Mouse (Mus musculus): ENCODE measurements around the gene Fastk. TPM values are rescaled to one million over a fixed set of nuclear protein-coding genes. Genes with fewer than 3 reads are reported as not detected.

Gene Fastk
- polyA plus RNA-seq, 1 experiment = 291 TPM

- no peak for DNase-seq
- no peak for TF ChIP-seq POLR2A (IDR thresholded peaks at IDR 0.05; ENCODE audit: low read depth, low read length)
- TF ChIP-seq CTCF (conservative IDR thresholded peaks at IDR 0.05; ENCODE audit: insufficient read depth, insufficient read length, low read depth, low read length) = no peak
- Histone ChIP-seq H3K36me3 (ENCODE audit: control insufficient read depth, insufficient read depth, low read length) (no peaks in the 10 kb centered on the region), H3K4me1 (ENCODE audit: control insufficient read depth, insufficient read depth, low read length) (no peaks in the 10 kb centered on the region), H3K27ac (ENCODE audit: insufficient read depth, low read depth, low read length) (no peak overlapping the region), H3K4me3 (ENCODE audit: insufficient read depth, low read depth, low read length) (no peak overlapping the region), H3K27me3 (replicated peaks; ENCODE audit: control insufficient read depth, insufficient read depth, low read length) (no peaks in the 10 kb centered on the region)
- WGBS = 65% methylated on average over 2 of the region's 2 CpGs
These were observed 35.6 kb downstream of the Fastk start for GRCm38 (mm10) chr5:24409466-24409865.

GRCm38 (mm10) chr5:24408651-24409050 lies 36.4 kb downstream of the Fastk start:
- TF ChIP-seq CTCF (conservative IDR thresholded peaks at IDR 0.05; ENCODE audit: insufficient read depth, insufficient read length, low read depth, low read length) (no peak), POLR2A (IDR thresholded peaks at IDR 0.05; ENCODE audit: low read depth, low read length) (no peak)
- peak; percentile 34 for DNase-seq
- Histone ChIP-seq H3K4me3 (ENCODE audit: insufficient read depth, low read depth, low read length) (no peak overlapping the region), H3K36me3 (ENCODE audit: control insufficient read depth, insufficient read depth, low read length) (no peaks in the 10 kb centered on the region), H3K27me3 (replicated peaks; ENCODE audit: control insufficient read depth, insufficient read depth, low read length) (no peaks in the 10 kb centered on the region), H3K27ac (ENCODE audit: insufficient read depth, low read depth, low read length) (no peak overlapping the region), H3K4me1 (ENCODE audit: control insufficient read depth, insufficient read depth, low read length) (no peaks in the 10 kb centered on the region)
- 66% methylated on average over 13 of the region's 13 CpGs for WGBS

GRCm38 (mm10) chr5:24405389-24405876 lies 39.7 kb downstream of the Fastk start:
- WGBS = 75% methylated on average over 3 of the region's 3 CpGs

DNA sequence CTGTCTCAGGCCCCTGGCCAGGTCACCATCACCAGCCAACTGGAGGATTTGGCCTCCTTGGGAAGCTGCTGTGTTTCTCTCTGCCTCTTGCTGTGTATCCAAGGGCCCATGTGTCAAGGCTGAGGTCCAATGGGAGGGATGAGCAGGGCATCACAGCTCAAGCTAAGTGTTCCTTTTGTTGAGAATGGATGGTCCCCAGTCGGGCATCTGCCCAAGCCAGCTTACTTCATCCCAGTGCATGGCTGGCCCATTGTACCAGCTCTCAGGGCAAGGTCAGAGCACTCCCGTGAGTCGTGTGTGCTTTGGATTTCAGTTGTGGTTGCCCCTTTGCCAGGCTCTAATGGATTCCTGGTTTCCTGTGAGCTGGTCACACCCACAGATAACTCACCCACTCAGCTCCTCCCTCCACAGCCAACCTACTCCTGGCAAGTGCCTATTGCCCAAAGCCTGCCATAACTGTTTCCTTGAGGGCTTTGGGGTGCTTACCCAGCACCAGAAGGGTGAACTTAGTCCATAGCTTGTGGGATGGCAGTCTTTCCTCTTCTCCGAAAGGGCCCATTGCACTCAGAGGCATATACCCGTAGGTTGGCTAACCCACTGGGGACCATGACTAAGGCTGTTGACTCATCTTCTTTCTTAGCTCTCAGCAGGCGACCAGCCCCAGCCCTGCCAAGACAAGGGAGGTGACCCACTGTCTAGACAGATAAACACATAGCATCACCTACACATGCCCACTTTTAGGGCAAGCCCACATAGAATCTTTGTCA lies 40.3 kb downstream of the Fastk start:
- Histone ChIP-seq H3K4me1 (ENCODE audit: control insufficient read depth, insufficient read depth, low read length) (no peaks in the 10 kb centered on the region), H3K36me3 (ENCODE audit: control insufficient read depth, insufficient read depth, low read length) (no peaks in the 10 kb centered on the region), H3K27ac (ENCODE audit: insufficient read depth, low read depth, low read length) (no peak overlapping the region), H3K27me3 (replicated peaks; ENCODE audit: control insufficient read depth, insufficient read depth, low read length) (no peaks in the 10 kb centered on the region), H3K4me3 (ENCODE audit: insufficient read depth, low read depth, low read length) (no peak overlapping the region)
- no peak for TF ChIP-seq POLR2A (IDR thresholded peaks at IDR 0.05; ENCODE audit: low read depth, low read length)
- no peak for TF ChIP-seq CTCF (conservative IDR thresholded peaks at IDR 0.05; ENCODE audit: insufficient read depth, insufficient read length, low read depth, low read length)
- 86% methylated on average over 6 of the region's 6 CpGs for WGBS
- no peak for DNase-seq

More at GRCm38 (mm10) chr5:24405389-24405876, 39.7 kb downstream of the Fastk start:
- Histone ChIP-seq H3K27me3 (replicated peaks; ENCODE audit: control insufficient read depth, insufficient read depth, low read length) (no peaks in the 10 kb centered on the region), H3K4me3 (ENCODE audit: insufficient read depth, low read depth, low read length) (no peak overlapping the region), H3K36me3 (ENCODE audit: control insufficient read depth, insufficient read depth, low read length) (no peaks in the 10 kb centered on the region), H3K4me1 (ENCODE audit: control insufficient read depth, insufficient read depth, low read length) (no peaks in the 10 kb centered on the region), H3K27ac (ENCODE audit: insufficient read depth, low read depth, low read length) (no peak overlapping the region)
- TF ChIP-seq POLR2A (IDR thresholded peaks at IDR 0.05; ENCODE audit: low read depth, low read length) = no peak
- TF ChIP-seq CTCF (conservative IDR thresholded peaks at IDR 0.05; ENCODE audit: insufficient read depth, insufficient read length, low read depth, low read length) = no peak
- DNase-seq = no peak

GRCm38 (mm10) chr5:24401969-24402368 lies 43.1 kb downstream of the Fastk start:
- Histone ChIP-seq H3K36me3 (ENCODE audit: control insufficient read depth, insufficient read depth, low read length) (no peaks in the 10 kb centered on the region), H3K4me3 (ENCODE audit: insufficient read depth, low read depth, low read length) (no peak overlapping the region), H3K27ac (ENCODE audit: insufficient read depth, low read depth, low read length) (no peak overlapping the region), H3K27me3 (replicated peaks; ENCODE audit: control insufficient read depth, insufficient read depth, low read length) (no peaks in the 10 kb centered on the region), H3K4me1 (ENCODE audit: control insufficient read depth, insufficient read depth, low read length) (no peaks in the 10 kb centered on the region)
- no peak for TF ChIP-seq POLR2A (IDR thresholded peaks at IDR 0.05; ENCODE audit: low read depth, low read length)
- TF ChIP-seq CTCF (conservative IDR thresholded peaks at IDR 0.05; ENCODE audit: insufficient read depth, insufficient read length, low read depth, low read length) = no peak
- WGBS = 74% methylated on average over 9 of the region's 9 CpGs
- DNase-seq = no peak

DNA sequence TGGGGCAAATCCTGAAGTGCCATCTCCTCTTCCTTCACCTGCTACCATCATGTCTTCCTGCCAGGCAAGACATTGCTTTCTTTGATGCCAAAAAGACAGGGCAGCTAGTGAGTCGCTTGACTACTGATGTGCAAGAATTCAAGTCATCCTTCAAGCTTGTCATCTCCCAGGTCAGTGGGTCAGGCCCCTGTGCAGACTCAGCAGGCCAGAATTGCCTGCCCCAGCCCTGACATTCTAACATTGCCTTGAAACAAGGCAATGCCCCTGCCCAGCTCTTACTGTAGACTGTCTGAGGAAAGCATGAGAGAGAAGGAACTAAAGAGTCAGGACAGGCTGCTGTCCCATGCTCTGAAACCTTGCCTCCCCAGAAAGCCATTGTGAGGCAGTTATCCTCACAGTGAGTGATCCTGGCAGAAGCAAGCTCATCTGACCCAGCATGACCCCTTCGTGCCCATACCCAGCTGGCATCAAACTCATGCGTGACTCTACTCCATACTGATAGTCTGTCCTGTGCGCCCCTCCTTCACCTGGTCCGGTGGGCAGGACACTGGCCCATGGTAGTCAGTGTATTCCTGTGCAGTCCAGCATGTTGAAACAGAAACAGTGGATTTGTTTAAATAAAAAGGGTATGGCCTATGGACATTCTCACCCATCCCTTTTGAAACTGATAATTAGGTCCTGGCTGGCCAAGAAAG lies 44.0 kb downstream of the Fastk start:
- no peaks in the 10 kb centered on the region for H3K27me3 ChIP-seq (replicated peaks; ENCODE audit: control insufficient read depth, insufficient read depth, low read length)
- no peak overlapping the region for H3K27ac ChIP-seq (ENCODE audit: insufficient read depth, low read depth, low read length)
- peaks cover 2% of the 10 kb centered on the region; the same call in 1 of the 2 replicates for H3K4me1 ChIP-seq (ENCODE audit: control insufficient read depth, insufficient read depth, low read length)
- DNase-seq = no peak
- no peaks in the 10 kb centered on the region for H3K36me3 ChIP-seq (ENCODE audit: control insufficient read depth, insufficient read depth, low read length)
- no peak for TF ChIP-seq CTCF (conservative IDR thresholded peaks at IDR 0.05; ENCODE audit: insufficient read depth, insufficient read length, low read depth, low read length)
- TF ChIP-seq POLR2A (IDR thresholded peaks at IDR 0.05; ENCODE audit: low read depth, low read length) = no peak
- no peak overlapping the region for H3K4me3 ChIP-seq (ENCODE audit: insufficient read depth, low read depth, low read length)
- 86% methylated on average over 5 of the region's 5 CpGs for WGBS

- WGBS = 89% methylated on average over 11 of the region's 11 CpGs
These were observed 44.7 kb downstream of the Fastk start for GRCm38 (mm10) chr5:24400362-24400761.

More at GRCm38 (mm10) chr5:24400362-24400761, 44.7 kb downstream of the Fastk start:
- no peak overlapping the region for H3K27ac ChIP-seq (ENCODE audit: insufficient read depth, low read depth, low read length)
- DNase-seq = no peak
- H3K4me1 ChIP-seq (ENCODE audit: control insufficient read depth, insufficient read depth, low read length) = peaks cover 2% of the 10 kb centered on the region; the same call in 1 of the 2 replicates
- TF ChIP-seq CTCF (conservative IDR thresholded peaks at IDR 0.05; ENCODE audit: insufficient read depth, insufficient read length, low read depth, low read length) = no peak
- TF ChIP-seq POLR2A (IDR thresholded peaks at IDR 0.05; ENCODE audit: low read depth, low read length) = no peak
- H3K36me3 ChIP-seq (ENCODE audit: control insufficient read depth, insufficient read depth, low read length) = no peaks in the 10 kb centered on the region
- no peak overlapping the region for H3K4me3 ChIP-seq (ENCODE audit: insufficient read depth, low read depth, low read length)
- no peaks in the 10 kb centered on the region for H3K27me3 ChIP-seq (replicated peaks; ENCODE audit: control insufficient read depth, insufficient read depth, low read length)

Measured in kidney, adult 2 months (tissue).